Mouse (Mus musculus) right cerebral cortex, postnatal 36 days (tissue): ENCODE measurements around the gene Gins2.

Experiments
- DNase-seq, 2 experiments: peaks; one replicate each; pipeline ENCODE4 v3.0.0; 2022; ENCODE audit warnings: low spot score in 2 of 2, mixed read lengths in 1 of 2

Gins2 gene

GRCm38 (mm10) chr8:120602672-120603071 is 13.6 kb upstream of the Gins2 start:
- DNase-seq = no peak

GRCm38 (mm10) chr8:120599504-120599903 is 10.4 kb upstream of the Gins2 start:
- DNase-seq = peak in 1 of 2 experiments; percentile 54

GRCm38 (mm10) chr8:120598579-120598978 is 9.5 kb upstream of the Gins2 start:
- peak; percentile 85 to 90 for DNase-seq

GRCm38 (mm10) chr8:120595963-120596362 is 6.9 kb upstream of the Gins2 start:
- no peak for DNase-seq

GRCm38 (mm10) chr8:120594571-120594970 is 5.5 kb upstream of the Gins2 start:
- DNase-seq = no peak

GRCm38 (mm10) chr8:120591587-120592292 is 2.6 kb upstream of the Gins2 start:
- no peak for DNase-seq

GRCm38 (mm10) chr8:120589921-120590320 is 817 bp upstream of the Gins2 start:
- DNase-seq = no peak

- DNase-seq = no peak
These were observed 3.6 kb downstream of the Gins2 start for GRCm38 (mm10) chr8:120585521-120585920.

GRCm38 (mm10) chr8:120581811-120582210 is 7.3 kb downstream of the Gins2 start:
- DNase-seq = no peak

- no peak for DNase-seq
These were observed 7.8 kb downstream of the Gins2 start for GRCm38 (mm10) chr8:120581329-120581728.

GRCm38 (mm10) chr8:120580336-120581000 is 8.6 kb downstream of the Gins2 start:
- no peak for DNase-seq

GRCm38 (mm10) chr8:120577821-120578220 is 11.3 kb downstream of the Gins2 start:
- no peak for DNase-seq

GRCm38 (mm10) chr8:120575801-120576200 is 13.3 kb downstream of the Gins2 start:
- DNase-seq = no peak

GRCm38 (mm10) chr8:120574941-120575340 is 14.2 kb downstream of the Gins2 start:
- DNase-seq = no peak

GRCm38 (mm10) chr8:120573866-120574265 is 15.2 kb downstream of the Gins2 start:
- DNase-seq = no peak

- DNase-seq = peak; percentile 59 to 60
These were observed 16.6 kb downstream of the Gins2 start for GRCm38 (mm10) chr8:120572534-120572933.

- no peak for DNase-seq
These were observed 17.5 kb downstream of the Gins2 start for GRCm38 (mm10) chr8:120571561-120571960.

- DNase-seq = peak; percentile 64 to 65
These were observed 19.0 kb downstream of the Gins2 start for GRCm38 (mm10) chr8:120569939-120570715.

GRCm38 (mm10) chr8:120569123-120569522 is 20.0 kb downstream of the Gins2 start:
- DNase-seq = no peak

- no peak for DNase-seq
These were observed 20.8 kb downstream of the Gins2 start for GRCm38 (mm10) chr8:120568164-120568798.

GRCm38 (mm10) chr8:120567731-120568130 is 21.4 kb downstream of the Gins2 start:
- DNase-seq = no peak

- DNase-seq = no peak
These were observed 22.4 kb downstream of the Gins2 start for GRCm38 (mm10) chr8:120566681-120567080.
